Mouse (Mus musculus): ENCODE data around the gene Rph3al. TPM values are rescaled to one million over a fixed set of nuclear protein-coding genes. Genes with fewer than 3 reads are reported as not detected.

Gene Rph3al
- total RNA-seq, 1 experiment = 0.71 TPM

- Histone ChIP-seq H3K27ac (ENCODE audit: insufficient read depth, low read depth, low read length, poor library complexity, severe bottlenecking) (no peak overlapping the region), H3K4me3 (ENCODE audit: insufficient read depth in 1 of 2, low read depth in 1 of 2, low read length in 2 of 2, poor library complexity in 1 of 2, severe bottlenecking in 1 of 2) (peak overlapping the region; percentile 84 to 85), H3K9me3 (ENCODE audit: control insufficient read depth, insufficient read depth, low read depth, low read length) (no peaks in the 10 kb centered on the region), H3K9ac (ENCODE audit: insufficient read depth, low read depth, low read length, poor library complexity, severe bottlenecking) (peak overlapping the region; percentile 59), H3K36me3 (ENCODE audit: control insufficient read depth, insufficient read depth, low read length, poor library complexity, severe bottlenecking) (no peaks in the 10 kb centered on the region), H3K4me1 (ENCODE audit: control insufficient read depth in 2 of 2, insufficient read depth in 2 of 2, low read length in 2 of 2, poor library complexity in 1 of 2) (no peaks in the 10 kb centered on the region)
- in situ Hi-C loops (cut with MboI; ENCODE audit: low sequenced_read_pairs in 2 of 2, unreplicated experiment in 2 of 2) = no loop called here
- DNase-seq (ENCODE audit: low read depth, low spot score) = no peak
- no peak for TF ChIP-seq CHD2 (IDR thresholded peaks at IDR 0.05; ENCODE audit: low read depth, low read length)
- TF ChIP-seq ZC3H11A (IDR thresholded peaks at IDR 0.05; ENCODE audit: borderline replicate concordance, low read depth, low read length) = no peak
- no peak for TF ChIP-seq ZNF384 (IDR thresholded peaks at IDR 0.05; ENCODE audit: low read depth, low read length)
- no peak for TF ChIP-seq HCFC1 (IDR thresholded peaks at IDR 0.05; ENCODE audit: borderline replicate concordance, insufficient read depth, low read length)
- TF ChIP-seq MAFK (IDR thresholded peaks at IDR 0.05; ENCODE audit: insufficient read depth, low read depth, low read length) = no peak
Observed at GRCm38 (mm10) chr11:75965674-75966400, 27.6 kb upstream of the Rph3al start.

DNA sequence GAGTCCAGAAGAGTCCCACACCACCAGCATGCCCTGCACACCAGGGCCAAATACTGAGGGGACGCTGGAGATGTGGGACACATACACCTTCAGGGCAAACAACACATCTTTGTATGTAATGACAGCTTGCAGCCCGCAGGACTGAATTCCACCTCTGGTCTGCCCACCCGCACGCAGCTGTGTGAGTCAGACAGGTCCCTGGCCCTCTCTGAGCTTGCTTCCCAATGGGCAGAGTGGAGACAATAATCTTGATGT, 26.2 kb upstream of the Rph3al start:
- H3K4me3 ChIP-seq (ENCODE audit: insufficient read depth in 1 of 2, low read depth in 1 of 2, low read length in 2 of 2, poor library complexity in 1 of 2, severe bottlenecking in 1 of 2) = no peak overlapping the region
- in situ Hi-C loops (cut with MboI; ENCODE audit: low sequenced_read_pairs in 2 of 2, unreplicated experiment in 2 of 2) = no loop called here
- H3K9ac ChIP-seq (ENCODE audit: insufficient read depth, low read depth, low read length, poor library complexity, severe bottlenecking) = no peak overlapping the region
- no peak overlapping the region for H3K27ac ChIP-seq (ENCODE audit: insufficient read depth, low read depth, low read length, poor library complexity, severe bottlenecking)
- no peak for TF ChIP-seq MAFK (IDR thresholded peaks at IDR 0.05; ENCODE audit: insufficient read depth, low read depth, low read length)
- no peak for TF ChIP-seq ZC3H11A (IDR thresholded peaks at IDR 0.05; ENCODE audit: borderline replicate concordance, low read depth, low read length)
- H3K9me3 ChIP-seq (ENCODE audit: control insufficient read depth, insufficient read depth, low read depth, low read length) = no peaks in the 10 kb centered on the region
- no peaks in the 10 kb centered on the region for H3K36me3 ChIP-seq (ENCODE audit: control insufficient read depth, insufficient read depth, low read length, poor library complexity, severe bottlenecking)
- no peaks in the 10 kb centered on the region for H3K4me1 ChIP-seq (ENCODE audit: control insufficient read depth in 2 of 2, insufficient read depth in 2 of 2, low read length in 2 of 2, poor library complexity in 1 of 2)
- no peak for DNase-seq (ENCODE audit: low read depth, low spot score)

- H3K4me3 ChIP-seq (ENCODE audit: insufficient read depth in 1 of 2, low read depth in 1 of 2, low read length in 2 of 2, poor library complexity in 1 of 2, severe bottlenecking in 1 of 2) = no peak overlapping the region
- no peaks in the 10 kb centered on the region for H3K36me3 ChIP-seq (ENCODE audit: control insufficient read depth, insufficient read depth, low read length, poor library complexity, severe bottlenecking)
- no peaks in the 10 kb centered on the region for H3K4me1 ChIP-seq (ENCODE audit: control insufficient read depth in 2 of 2, insufficient read depth in 2 of 2, low read length in 2 of 2, poor library complexity in 1 of 2)
- in situ Hi-C loops (cut with MboI; ENCODE audit: low sequenced_read_pairs in 2 of 2, unreplicated experiment in 2 of 2) = no loop called here
- H3K9me3 ChIP-seq (ENCODE audit: control insufficient read depth, insufficient read depth, low read depth, low read length) = no peaks in the 10 kb centered on the region
- TF ChIP-seq CHD2 (IDR thresholded peaks at IDR 0.05; ENCODE audit: low read depth, low read length) (no peak), MAFK (IDR thresholded peaks at IDR 0.05; ENCODE audit: insufficient read depth, low read depth, low read length) (no peak), HCFC1 (IDR thresholded peaks at IDR 0.05; ENCODE audit: borderline replicate concordance, insufficient read depth, low read length) (no peak), ZNF384 (IDR thresholded peaks at IDR 0.05; ENCODE audit: low read depth, low read length) (no peak), ZC3H11A (IDR thresholded peaks at IDR 0.05; ENCODE audit: borderline replicate concordance, low read depth, low read length) (no peak)
- no peak for DNase-seq (ENCODE audit: low read depth, low spot score)
- no peak overlapping the region for H3K27ac ChIP-seq (ENCODE audit: insufficient read depth, low read depth, low read length, poor library complexity, severe bottlenecking)
- H3K9ac ChIP-seq (ENCODE audit: insufficient read depth, low read depth, low read length, poor library complexity, severe bottlenecking) = no peak overlapping the region
Observed at GRCm38 (mm10) chr11:75963730-75964475, 25.7 kb upstream of the Rph3al start.

- no peaks in the 10 kb centered on the region for H3K36me3 ChIP-seq (ENCODE audit: control insufficient read depth, insufficient read depth, low read length, poor library complexity, severe bottlenecking)
- TF ChIP-seq ZC3H11A (IDR thresholded peaks at IDR 0.05; ENCODE audit: borderline replicate concordance, low read depth, low read length) (no peak), MAFK (IDR thresholded peaks at IDR 0.05; ENCODE audit: insufficient read depth, low read depth, low read length) (no peak), HCFC1 (IDR thresholded peaks at IDR 0.05; ENCODE audit: borderline replicate concordance, insufficient read depth, low read length) (no peak), ZNF384 (IDR thresholded peaks at IDR 0.05; ENCODE audit: low read depth, low read length) (no peak), CHD2 (IDR thresholded peaks at IDR 0.05; ENCODE audit: low read depth, low read length) (no peak)
- no peak for DNase-seq (ENCODE audit: low read depth, low spot score)
- H3K9me3 ChIP-seq (ENCODE audit: control insufficient read depth, insufficient read depth, low read depth, low read length) = no peaks in the 10 kb centered on the region
- H3K27ac ChIP-seq (ENCODE audit: insufficient read depth, low read depth, low read length, poor library complexity, severe bottlenecking) = no peak overlapping the region
- H3K4me1 ChIP-seq (ENCODE audit: control insufficient read depth in 2 of 2, insufficient read depth in 2 of 2, low read length in 2 of 2, poor library complexity in 1 of 2) = no peaks in the 10 kb centered on the region
- no peak overlapping the region for H3K4me3 ChIP-seq (ENCODE audit: insufficient read depth in 1 of 2, low read depth in 1 of 2, low read length in 2 of 2, poor library complexity in 1 of 2, severe bottlenecking in 1 of 2)
- in situ Hi-C loops (cut with MboI; ENCODE audit: low sequenced_read_pairs in 2 of 2, unreplicated experiment in 2 of 2) = no loop called here
- no peak overlapping the region for H3K9ac ChIP-seq (ENCODE audit: insufficient read depth, low read depth, low read length, poor library complexity, severe bottlenecking)
Observed at GRCm38 (mm10) chr11:75961782-75962181, 23.6 kb upstream of the Rph3al start.
